Comparison of ENCODE assay signal across 23 mouse cellular contexts in genomic region chr2:132876991-132877390, GRCm38 (mm10). TPM values are rescaled to one million over a fixed set of nuclear protein-coding genes. Genes with fewer than 3 reads are reported as not detected.
DNase-seq lines count a peak whose midpoint lies in the region; ATAC-seq lines count a peak whose summit lies in the region.
"Had no signal": no experiment of that assay in that cellular context is flagged by ENCODE, and none has a peak within 500 bp of the region (broad histone marks: within the 10 kb centered on the region; RNA-seq: fewer than 3 reads in every experiment).

No protein-coding gene starts in this region.

- H3K4me2 ChIP-seq in kidney, embryonic 14.5 days (replicated peaks; ENCODE audit: low read depth, low read length): no peak overlapping the region
- no peak overlapping the region for H3K4me2 ChIP-seq in forebrain, embryonic 13.5 days
- H3K4me2 ChIP-seq: embryonic facial prominence, embryonic 13.5 days; forebrain, embryonic 12.5 days; hindbrain, embryonic 15.5 days had no signal

- no peak for ATAC-seq in kidney, embryonic 14.5 days (ENCODE audit: low FRiP score, low TSS enrichment)
- no peak for ATAC-seq in forebrain, embryonic 13.5 days
- ATAC-seq: CD4-positive, CD25-positive, alpha-beta regulatory T cell, adult 4 months; forebrain, postnatal 0 days had no signal

- peaks cover 24% of the 10 kb centered on the region for H3K4me1 ChIP-seq in kidney, embryonic 14.5 days (ENCODE audit: control insufficient read depth, insufficient read depth, low read length)
- H3K4me1 ChIP-seq in forebrain, embryonic 13.5 days: peaks cover 29% of the 10 kb centered on the region

- H3K9ac ChIP-seq in kidney, embryonic 14.5 days (ENCODE audit: low read depth, low read length): no peak overlapping the region
- no peak overlapping the region for H3K9ac ChIP-seq in forebrain, embryonic 13.5 days
- H3K9ac ChIP-seq: embryonic facial prominence, embryonic 13.5 days; forebrain, embryonic 12.5 days; forebrain, postnatal 0 days; heart, embryonic 13.5 days; hindbrain, embryonic 15.5 days had no signal

- no peaks in the 10 kb centered on the region for H3K9me3 ChIP-seq in kidney, embryonic 14.5 days (ENCODE audit: control insufficient read depth, low read length)
- H3K9me3 ChIP-seq in forebrain, embryonic 13.5 days (replicated peaks): no peaks in the 10 kb centered on the region
- H3K9me3 ChIP-seq: embryonic facial prominence, embryonic 13.5 days; forebrain, embryonic 12.5 days; G1E; heart, embryonic 13.5 days; hindbrain, embryonic 15.5 days had no signal

- no peak overlapping the region for H3K4me3 ChIP-seq in kidney, embryonic 14.5 days (ENCODE audit: low read length)
- no peak overlapping the region for H3K4me3 ChIP-seq in forebrain, embryonic 13.5 days
- H3K4me3 ChIP-seq: embryonic facial prominence, embryonic 13.5 days; forebrain, embryonic 12.5 days; heart, embryonic 13.5 days; hindbrain, embryonic 15.5 days had no signal

- WGBS in kidney, embryonic 14.5 days: 69% methylated on average over 1 of the region's 1 CpGs
- WGBS in forebrain, embryonic 13.5 days: 64% methylated on average over 1 of the region's 1 CpGs

- peaks cover 32% of the 10 kb centered on the region for H3K27me3 ChIP-seq in kidney, embryonic 14.5 days (ENCODE audit: control insufficient read depth, insufficient read depth, low read length)
- peaks cover 48% of the 10 kb centered on the region for H3K27me3 ChIP-seq in forebrain, embryonic 13.5 days

- peak; percentile 50 to 80 for DNase-seq in adrenal gland, adult (ENCODE audit: inconsistent age in 2 of 2, low spot score in 1 of 2)
- no peak for DNase-seq in adrenal gland, postnatal 4 days (ENCODE audit: low spot score in 2 of 2)
- DNase-seq in kidney, adult 11 months: peak; percentile 52
- peak; percentile 74 for DNase-seq in kidney, adult 9 months
- no peak for DNase-seq in kidney, postnatal 4 days
- DNase-seq: adrenal gland, adult 8-10 months; B cell, adult 2 months; cerebellum, adult 18-20 months; cerebellum, adult 9-11 months; cerebellum, postnatal 36 days; forebrain, postnatal 0 days; gastrocnemius, postnatal 14 days; heart, postnatal 36 days had no signal

- no peaks in the 10 kb centered on the region for H3K36me3 ChIP-seq in kidney, embryonic 14.5 days (ENCODE audit: control insufficient read depth, insufficient read depth, low read length)
- no peaks in the 10 kb centered on the region for H3K36me3 ChIP-seq in forebrain, embryonic 13.5 days (ENCODE audit: poor library complexity, severe bottlenecking)
- H3K36me3 ChIP-seq: embryonic facial prominence, embryonic 13.5 days; forebrain, embryonic 12.5 days; G1E; heart, embryonic 13.5 days; hindbrain, embryonic 15.5 days had no signal

- H3K27ac ChIP-seq in kidney, embryonic 14.5 days (ENCODE audit: low read depth, low read length): no peak overlapping the region
- no peak overlapping the region for H3K27ac ChIP-seq in forebrain, embryonic 13.5 days
- H3K27ac ChIP-seq: embryonic facial prominence, embryonic 13.5 days; forebrain, embryonic 12.5 days; heart, embryonic 13.5 days; hindbrain, embryonic 15.5 days had no signal

RNA-seq across cellular contexts. Expression of gene Lrrn4, which starts 3.7 kb away (rescaled TPM):
- total RNA-seq in adrenal gland, postnatal 4 days (2021): 1 to 10 TPM; 5.3 to 6.3 TPM
- 0.47 and 0.55 TPM in 2 replicates for polyA plus RNA-seq in kidney, embryonic 14.5 days (2014; fragmentation: Nextera tagmentation; extraction: Ambion mirVana)
- 0.04 and 0.15 TPM in 2 replicates for polyA plus RNA-seq in forebrain, embryonic 13.5 days (2015; fragmentation: Nextera tagmentation; extraction: Ambion mirVana)
- total RNA-seq: gastrocnemius, adult 18-20 months; gastrocnemius, postnatal 14 days had no signal
- polyA plus RNA-seq: G1E; hindbrain, embryonic 11.5 days had no signal

RNA-seq across cellular contexts. Expression of gene Crls1, which starts 30.5 kb away (rescaled TPM):
- 10 to 100 TPM; 45.4 to 51.1 TPM for total RNA-seq in adrenal gland, postnatal 4 days (2021)
- polyA plus RNA-seq in kidney, embryonic 14.5 days (2014; fragmentation: Nextera tagmentation; extraction: Ambion mirVana): 16.4 and 18.9 TPM in 2 replicates
- polyA plus RNA-seq in forebrain, embryonic 13.5 days (2015; fragmentation: Nextera tagmentation; extraction: Ambion mirVana): 9.8 and 10.1 TPM in 2 replicates

Comparison
In these comparisons a context has a peak if more than half of its experiments do, and no peak if none do; other contexts are left out.
1. DNase-seq: peak in adrenal gland, adult (2 of 2), kidney, adult 11 months (single experiment) and kidney, adult 9 months (single experiment); none in adrenal gland, postnatal 4 days (0 of 2) and kidney, postnatal 4 days (0 of 2).